Mouse (Mus musculus): ENCODE measurements at regions not wholly inside any gene's neighbourhood (a gene's known extent, or its start where the extent isn't known, plus 50 kb on each side); places are given as distances from the start of the nearest gene placed in this dataset.

DNA sequence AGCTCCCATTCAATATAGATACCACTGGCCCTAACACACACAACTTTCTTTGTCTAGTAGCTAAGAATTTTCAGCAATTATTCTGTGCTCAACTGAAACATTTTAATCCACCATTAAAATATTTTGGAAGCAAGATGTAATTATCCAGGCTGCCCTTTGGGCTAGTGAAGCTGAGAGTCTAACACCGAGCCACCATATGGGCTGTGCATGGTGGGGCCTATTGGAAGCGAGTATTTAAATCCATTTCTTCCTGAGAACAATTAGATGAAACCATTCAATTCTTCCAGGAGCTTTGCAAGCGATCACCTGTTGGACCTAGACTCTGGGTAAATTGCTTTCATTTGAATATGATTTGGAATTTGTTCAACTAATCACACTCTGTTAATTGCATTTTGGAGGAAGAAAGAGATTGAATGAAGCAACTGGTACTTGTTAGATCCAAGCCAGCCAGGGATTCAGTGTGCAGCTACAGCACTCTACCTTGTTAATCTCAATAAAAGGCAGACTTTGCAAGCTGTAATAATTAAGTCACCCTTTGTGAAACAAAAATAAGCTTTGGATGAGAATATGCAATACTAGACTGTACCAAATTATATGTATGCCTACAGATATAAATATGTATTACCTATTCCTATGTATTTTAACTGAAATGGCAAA is 1533.6 kb upstream of the Tenm4 start:
- no peak overlapping the region for H3K4me3 ChIP-seq (ENCODE audit: low read depth, low read length)
- H3K36me3 ChIP-seq (ENCODE audit: control insufficient read depth, insufficient read depth, low read length) = no peaks in the 10 kb centered on the region
- DNase-seq (ENCODE audit: low spot score) (no peak), ATAC-seq (ENCODE audit: low FRiP score) (no peak)
- H3K4me1 ChIP-seq (replicated peaks; ENCODE audit: control insufficient read depth, insufficient read depth, low read length) = no peaks in the 10 kb centered on the region
- no peak overlapping the region for H3K27ac ChIP-seq (ENCODE audit: low read depth, low read length)
- WGBS = 87% methylated on average over 3 of the region's 3 CpGs
- no peak overlapping the region for H3K4me2 ChIP-seq (replicated peaks; ENCODE audit: low read depth, low read length)
- H3K9ac ChIP-seq (ENCODE audit: low read depth, low read length) = no peak overlapping the region
- no peaks in the 10 kb centered on the region for H3K27me3 ChIP-seq (ENCODE audit: control insufficient read depth, insufficient read depth, low read length)
- H3K9me3 ChIP-seq (ENCODE audit: control insufficient read depth, low read length) = no peaks in the 10 kb centered on the region

GRCm38 (mm10) chr7:94644560-94645285 is 1526.3 kb upstream of the Tenm4 start:
- no peak overlapping the region for H3K4me3 ChIP-seq (ENCODE audit: low read depth, low read length)
- DNase-seq (ENCODE audit: low spot score) = no peak
- H3K27ac ChIP-seq (ENCODE audit: low read depth, low read length) = no peak overlapping the region
- H3K36me3 ChIP-seq (ENCODE audit: control insufficient read depth, insufficient read depth, low read length) = no peaks in the 10 kb centered on the region
- no peak overlapping the region for H3K4me2 ChIP-seq (replicated peaks; ENCODE audit: low read depth, low read length)
- ATAC-seq (ENCODE audit: low FRiP score) = no peak
- H3K27me3 ChIP-seq (ENCODE audit: control insufficient read depth, insufficient read depth, low read length) = no peaks in the 10 kb centered on the region
- H3K9me3 ChIP-seq (ENCODE audit: control insufficient read depth, low read length) = no peaks in the 10 kb centered on the region
- no peaks in the 10 kb centered on the region for H3K4me1 ChIP-seq (replicated peaks; ENCODE audit: control insufficient read depth, insufficient read depth, low read length)
- WGBS = 59% methylated on average over 7 of the region's 7 CpGs
- H3K9ac ChIP-seq (ENCODE audit: low read depth, low read length) = no peak overlapping the region

DNA sequence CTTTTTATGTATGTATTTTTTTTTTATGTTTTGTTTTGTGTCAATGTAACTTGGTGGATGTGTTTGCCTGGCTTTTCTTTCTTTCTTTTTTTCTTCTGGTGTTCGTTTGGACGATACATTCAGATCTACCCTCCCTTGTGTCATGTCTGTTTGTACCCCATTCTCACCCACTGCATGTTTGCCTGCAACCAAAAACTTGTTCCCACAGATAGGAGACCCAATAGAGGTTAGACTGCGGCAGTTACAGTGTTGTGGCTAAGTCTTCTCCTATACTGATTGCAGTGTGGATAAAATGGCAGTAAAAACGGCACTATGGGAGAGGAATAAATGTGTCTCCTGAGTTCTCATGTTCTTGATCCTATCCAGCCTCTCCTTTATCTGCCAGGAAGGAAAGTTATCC is 1525.7 kb upstream of the Tenm4 start:
- no peak for DNase-seq (ENCODE audit: low spot score)
- ATAC-seq (ENCODE audit: low FRiP score) = no peak
- Histone ChIP-seq H3K9ac (ENCODE audit: low read depth, low read length) (no peak overlapping the region), H3K4me3 (ENCODE audit: low read depth, low read length) (no peak overlapping the region), H3K4me1 (replicated peaks; ENCODE audit: control insufficient read depth, insufficient read depth, low read length) (no peaks in the 10 kb centered on the region), H3K36me3 (ENCODE audit: control insufficient read depth, insufficient read depth, low read length) (no peaks in the 10 kb centered on the region), H3K4me2 (replicated peaks; ENCODE audit: low read depth, low read length) (no peak overlapping the region), H3K27ac (ENCODE audit: low read depth, low read length) (no peak overlapping the region), H3K27me3 (ENCODE audit: control insufficient read depth, insufficient read depth, low read length) (no peaks in the 10 kb centered on the region), H3K9me3 (ENCODE audit: control insufficient read depth, low read length) (no peaks in the 10 kb centered on the region)
- WGBS = 60% methylated on average over 4 of the region's 4 CpGs

GRCm38 (mm10) chr7:94650462-94650861 is 1520.6 kb upstream of the Tenm4 start:
- no peaks in the 10 kb centered on the region for H3K27me3 ChIP-seq (ENCODE audit: control insufficient read depth, insufficient read depth, low read length)
- no peak overlapping the region for H3K9ac ChIP-seq (ENCODE audit: low read depth, low read length)
- no peak overlapping the region for H3K4me3 ChIP-seq (ENCODE audit: low read depth, low read length)
- H3K9me3 ChIP-seq (ENCODE audit: control insufficient read depth, low read length) = no peaks in the 10 kb centered on the region
- 64% methylated on average over 1 of the region's 1 CpGs for WGBS
- no peak overlapping the region for H3K4me2 ChIP-seq (replicated peaks; ENCODE audit: low read depth, low read length)
- no peak overlapping the region for H3K27ac ChIP-seq (ENCODE audit: low read depth, low read length)
- DNase-seq (ENCODE audit: low spot score) = no peak
- no peak for ATAC-seq (ENCODE audit: low FRiP score)
- no peaks in the 10 kb centered on the region for H3K36me3 ChIP-seq (ENCODE audit: control insufficient read depth, insufficient read depth, low read length)
- H3K4me1 ChIP-seq (replicated peaks; ENCODE audit: control insufficient read depth, insufficient read depth, low read length) = no peaks in the 10 kb centered on the region

- H3K4me3 ChIP-seq (ENCODE audit: low read depth, low read length) = no peak overlapping the region
- no peaks in the 10 kb centered on the region for H3K27me3 ChIP-seq (ENCODE audit: control insufficient read depth, insufficient read depth, low read length)
- no peak overlapping the region for H3K4me2 ChIP-seq (replicated peaks; ENCODE audit: low read depth, low read length)
- WGBS = 88% methylated on average over 4 of the region's 4 CpGs
- no peak overlapping the region for H3K9ac ChIP-seq (ENCODE audit: low read depth, low read length)
- no peak for ATAC-seq (ENCODE audit: low FRiP score)
- no peak for DNase-seq (ENCODE audit: low spot score)
- no peaks in the 10 kb centered on the region for H3K4me1 ChIP-seq (replicated peaks; ENCODE audit: control insufficient read depth, insufficient read depth, low read length)
- H3K36me3 ChIP-seq (ENCODE audit: control insufficient read depth, insufficient read depth, low read length) = no peaks in the 10 kb centered on the region
- H3K9me3 ChIP-seq (ENCODE audit: control insufficient read depth, low read length) = no peaks in the 10 kb centered on the region
- H3K27ac ChIP-seq (ENCODE audit: low read depth, low read length) = no peak overlapping the region
These were observed 1504.5 kb upstream of the Tenm4 start for GRCm38 (mm10) chr7:94666392-94667155.

- Histone ChIP-seq H3K9me3 (ENCODE audit: control insufficient read depth, low read length) (no peaks in the 10 kb centered on the region), H3K9ac (ENCODE audit: low read depth, low read length) (no peak overlapping the region), H3K4me1 (replicated peaks; ENCODE audit: control insufficient read depth, insufficient read depth, low read length) (no peaks in the 10 kb centered on the region), H3K27me3 (ENCODE audit: control insufficient read depth, insufficient read depth, low read length) (no peaks in the 10 kb centered on the region), H3K4me2 (replicated peaks; ENCODE audit: low read depth, low read length) (no peak overlapping the region), H3K36me3 (ENCODE audit: control insufficient read depth, insufficient read depth, low read length) (no peaks in the 10 kb centered on the region), H3K4me3 (ENCODE audit: low read depth, low read length) (no peak overlapping the region), H3K27ac (ENCODE audit: low read depth, low read length) (no peak overlapping the region)
- DNase-seq (ENCODE audit: low spot score) (no peak), ATAC-seq (ENCODE audit: low FRiP score) (no peak)
- 55% methylated on average over 1 of the region's 1 CpGs for WGBS
These were observed 1502.8 kb upstream of the Tenm4 start for GRCm38 (mm10) chr7:94668296-94668695.

- Histone ChIP-seq H3K27me3 (ENCODE audit: control insufficient read depth, insufficient read depth, low read length) (no peaks in the 10 kb centered on the region), H3K9me3 (ENCODE audit: control insufficient read depth, low read length) (no peaks in the 10 kb centered on the region), H3K4me3 (ENCODE audit: low read depth, low read length) (no peak overlapping the region), H3K4me1 (replicated peaks; ENCODE audit: control insufficient read depth, insufficient read depth, low read length) (no peaks in the 10 kb centered on the region), H3K27ac (ENCODE audit: low read depth, low read length) (no peak overlapping the region), H3K4me2 (replicated peaks; ENCODE audit: low read depth, low read length) (no peak overlapping the region), H3K36me3 (ENCODE audit: control insufficient read depth, insufficient read depth, low read length) (no peaks in the 10 kb centered on the region), H3K9ac (ENCODE audit: low read depth, low read length) (no peak overlapping the region)
- DNase-seq (ENCODE audit: low spot score) (no peak), ATAC-seq (ENCODE audit: low FRiP score) (no peak)
- 68% methylated on average over 2 of the region's 2 CpGs for WGBS
These were observed 1502.1 kb upstream of the Tenm4 start for GRCm38 (mm10) chr7:94668836-94669396.

DNA sequence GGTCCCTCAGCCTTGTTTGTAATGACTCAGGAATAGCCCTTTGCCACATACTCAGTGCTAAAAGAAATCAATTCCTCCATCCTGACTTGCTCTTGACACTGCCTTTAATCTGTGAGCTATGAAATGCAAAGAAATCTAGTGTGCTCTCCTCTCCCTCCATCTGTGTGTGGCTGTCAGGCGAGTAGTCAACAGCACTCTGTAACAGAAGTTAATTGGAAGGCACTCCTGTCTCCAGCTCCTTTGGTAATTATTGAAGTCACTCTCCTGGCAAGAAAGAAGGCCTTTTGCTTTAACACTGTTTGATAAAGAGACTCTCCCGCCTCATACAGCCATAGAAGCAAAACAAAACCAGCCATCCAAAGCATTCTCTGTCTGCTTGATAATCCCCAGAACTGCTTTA is 1483.2 kb upstream of the Tenm4 start:
- H3K4me1 ChIP-seq (replicated peaks; ENCODE audit: control insufficient read depth, insufficient read depth, low read length) = no peaks in the 10 kb centered on the region
- no peaks in the 10 kb centered on the region for H3K36me3 ChIP-seq (ENCODE audit: control insufficient read depth, insufficient read depth, low read length)
- DNase-seq (ENCODE audit: low spot score) = no peak
- H3K27ac ChIP-seq (ENCODE audit: low read depth, low read length) = no peak overlapping the region
- H3K4me3 ChIP-seq (ENCODE audit: low read depth, low read length) = no peak overlapping the region
- no peak for ATAC-seq (ENCODE audit: low FRiP score)
- H3K27me3 ChIP-seq (ENCODE audit: control insufficient read depth, insufficient read depth, low read length) = no peaks in the 10 kb centered on the region
- WGBS = 61% methylated on average over 2 of the region's 2 CpGs
- no peaks in the 10 kb centered on the region for H3K9me3 ChIP-seq (ENCODE audit: control insufficient read depth, low read length)
- no peak overlapping the region for H3K9ac ChIP-seq (ENCODE audit: low read depth, low read length)
- no peak overlapping the region for H3K4me2 ChIP-seq (replicated peaks; ENCODE audit: low read depth, low read length)

Data from hindbrain, embryonic 11.5 days (tissue).